Mouse (Mus musculus) embryonic facial prominence, embryonic 14.5 days (tissue): ENCODE measurements around the gene Sema7a. TPM values are rescaled to one million over a fixed set of nuclear protein-coding genes. Genes with fewer than 3 reads are reported as not detected.

Experiments
- ATAC-seq: fragments of 200-750 bp; cut with Nextera tagmentation; 2 replicates; pipeline ENCODE4 v1.8.0; 2017; ENCODE audit warnings: low read depth, moderate number of reproducible peaks, moderate TSS enrichment
- DNase-seq: peaks from one replicate; pipeline ENCODE4 v3.0.0-alpha.2; 2015; ENCODE audit warnings: low spot score
- H3K27ac ChIP-seq: fragments of 300-500 bp; sonication (generic); replicated peaks from 2 replicates; pipeline ENCODE4 v1.5.1; 2014; ENCODE audit warnings: low read depth, mild to moderate bottlenecking, low read length, moderate library complexity
- H3K27me3 ChIP-seq: fragments of 300-500 bp; sonication (generic); replicated peaks from 2 replicates; pipeline ENCODE4 v1.6.1; 2014; ENCODE audit warnings: low read length; ENCODE audit not compliant: control insufficient read depth, insufficient read depth
- H3K36me3 ChIP-seq: fragments of 300-500 bp; sonication (generic); 2 replicates; pipeline ENCODE4 v1.6.1; 2014; ENCODE audit warnings: low read length, mixed read lengths; ENCODE audit not compliant: control insufficient read depth, insufficient read depth
- H3K4me1 ChIP-seq: fragments of 300-500 bp; sonication (generic); 2 replicates; pipeline ENCODE4 v1.6.1; 2014; ENCODE audit warnings: antibody characterized with exemption, low read length; ENCODE audit not compliant: control insufficient read depth, insufficient read depth
- H3K4me2 ChIP-seq: fragments of 300-500 bp; sonication (generic); 2 replicates; pipeline ENCODE4 v1.6.1; 2014; ENCODE audit warnings: low read depth, mild to moderate bottlenecking, low read length, moderate library complexity, mixed read lengths
- H3K4me3 ChIP-seq: fragments of 300-500 bp; sonication (generic); 2 replicates; pipeline ENCODE4 v1.5.1; 2014; ENCODE audit warnings: low read depth, mild to moderate bottlenecking, low read length
- H3K9ac ChIP-seq: fragments of 300-500 bp; sonication (generic); 2 replicates; pipeline ENCODE4 v1.6.1; 2014; ENCODE audit warnings: low read depth, mild to moderate bottlenecking, low read length, moderate library complexity, mixed read lengths
- H3K9me3 ChIP-seq: fragments of 300-500 bp; sonication (generic); 2 replicates; pipeline ENCODE4 v1.6.1; 2016; ENCODE audit warnings: low read length; ENCODE audit not compliant: control insufficient read depth
- whole genome bisulfite sequencing: fragments of 180-500 bp; shearing (Covaris S2); extraction: QIAGEN DNeasy Blood & Tissue Kit; methylation state at CpG from one replicate; pipeline ENCODE4 v1.1.7; 2014; 5-methylcytosine and 5-hydroxymethylcytosine counted together
- polyA plus RNA-seq: library from polyadenylated mRNA; unstranded; fragments of >200 nt; fragmentation: Nextera tagmentation; extraction: Ambion mirVana; gene quantifications from 2 replicates; pipeline ENCODE4 v1.2.1, GENCODE M21; 2014

Gene Sema7a
- polyA plus RNA-seq, 1 experiment from 2014 or later = 1.2 TPM

- Histone ChIP-seq H3K27me3 (no peaks in the 10 kb centered on the region), H3K9me3 (no peaks in the 10 kb centered on the region), H3K4me3 (peak within 1 kb of the TSS; percentile 74), H3K36me3 (0 out of 2 replicates have a peak, but pooled peaks cover 1% of the 10 kb centered on the region), H3K4me2 (peak within 1 kb of the TSS; percentile 90), H3K9ac (peak within 1 kb of the TSS; percentile 77), H3K27ac (peak within 1 kb of the TSS; percentile 84), H3K4me1 (peaks cover 11% of the 10 kb centered on the region; the same call in 1 of the 2 replicates)
- ATAC-seq (peak; percentile 99), DNase-seq (peak; percentile 97)
- WGBS = 1% methylated on average over 47 of the region's 47 CpGs
Observed at GRCm38 (mm10) chr9:57910254-57911160, 29.4 kb upstream of the Sema7a start, which contains the start of gene Ubl7. Gene Ubl7 (plus strand): TSS chr9:57910979.

- DNase-seq = no peak
- H3K4me2 ChIP-seq = no peak overlapping the region
- H3K4me3 ChIP-seq = no peak overlapping the region
- no peak for ATAC-seq
- H3K4me1 ChIP-seq = peaks cover 11% of the 10 kb centered on the region; the same call in 1 of the 2 replicates
- H3K36me3 ChIP-seq = peaks cover 16% of the 10 kb centered on the region; the same call in 1 of the 2 replicates
- no peaks in the 10 kb centered on the region for H3K27me3 ChIP-seq
- no peaks in the 10 kb centered on the region for H3K9me3 ChIP-seq
- H3K27ac ChIP-seq = no peak overlapping the region
- 74% methylated on average over 5 of the region's 5 CpGs for WGBS
- H3K9ac ChIP-seq = no peak overlapping the region
Observed at GRCm38 (mm10) chr9:57912571-57912970, 27.3 kb upstream of the Sema7a start.

DNA sequence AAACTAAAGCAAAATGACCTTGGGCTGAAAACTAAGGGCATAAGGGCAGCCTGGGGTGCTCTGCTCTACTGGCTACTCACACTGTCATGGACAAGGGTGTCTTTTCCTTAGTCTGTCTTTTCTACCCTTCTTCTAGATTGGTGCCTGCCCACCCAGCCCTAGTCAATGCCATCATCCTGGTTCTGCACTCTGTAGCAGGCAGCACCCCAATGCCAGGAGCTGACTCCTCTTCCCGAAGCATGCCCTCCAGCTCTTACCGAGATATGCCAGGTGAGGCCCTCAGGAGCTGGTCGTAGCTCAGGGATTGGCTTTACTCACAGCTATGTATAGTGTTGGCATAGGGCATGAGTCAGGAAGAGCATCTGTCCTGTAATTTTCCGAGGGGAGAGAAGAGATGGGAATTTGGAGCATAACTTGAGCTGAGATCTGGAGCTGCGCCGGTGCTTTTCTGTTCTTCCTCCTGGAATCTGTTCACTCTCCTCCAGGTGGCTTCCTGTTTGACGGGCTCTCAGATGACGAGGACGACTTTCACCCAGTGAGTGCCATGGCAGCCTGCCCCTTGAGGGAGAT lies 18.3 kb upstream of the Sema7a start:
- H3K4me2 ChIP-seq = no peak overlapping the region
- no peaks in the 10 kb centered on the region for H3K9me3 ChIP-seq
- H3K4me3 ChIP-seq = no peak overlapping the region
- no peak for DNase-seq
- H3K27me3 ChIP-seq = no peaks in the 10 kb centered on the region
- WGBS = 94% methylated on average over 9 of the region's 9 CpGs
- H3K9ac ChIP-seq = no peak overlapping the region
- peaks cover 80% of the 10 kb centered on the region for H3K36me3 ChIP-seq
- H3K27ac ChIP-seq = no peak overlapping the region
- no peak for ATAC-seq
- H3K4me1 ChIP-seq = no peaks in the 10 kb centered on the region

DNA sequence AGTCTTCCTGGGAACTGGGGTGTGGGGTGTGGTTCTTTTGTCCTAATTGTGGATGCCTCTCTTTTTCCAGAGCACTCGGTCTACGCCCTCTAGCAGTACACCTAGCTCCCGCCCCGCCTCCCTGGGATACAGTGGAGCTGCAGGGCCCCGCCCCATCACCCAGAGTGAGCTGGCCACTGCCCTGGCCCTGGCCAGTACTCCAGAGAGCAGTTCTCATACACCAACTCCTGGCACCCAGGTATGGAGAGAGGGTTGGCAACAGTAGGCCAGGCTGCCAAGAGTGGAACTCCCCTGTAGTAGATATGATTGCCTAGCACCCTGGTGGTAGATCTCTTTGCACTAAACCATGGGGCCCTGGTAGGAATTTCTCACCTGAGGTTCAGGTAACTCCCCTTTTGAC lies 17.5 kb upstream of the Sema7a start:
- Histone ChIP-seq H3K27me3 (no peaks in the 10 kb centered on the region), H3K36me3 (peaks cover 83% of the 10 kb centered on the region), H3K27ac (no peak overlapping the region), H3K4me2 (no peak overlapping the region), H3K4me3 (no peak overlapping the region), H3K9ac (no peak overlapping the region), H3K9me3 (no peaks in the 10 kb centered on the region), H3K4me1 (no peaks in the 10 kb centered on the region)
- ATAC-seq (no peak), DNase-seq (no peak)
- 93% methylated on average over 5 of the region's 5 CpGs for WGBS

DNA sequence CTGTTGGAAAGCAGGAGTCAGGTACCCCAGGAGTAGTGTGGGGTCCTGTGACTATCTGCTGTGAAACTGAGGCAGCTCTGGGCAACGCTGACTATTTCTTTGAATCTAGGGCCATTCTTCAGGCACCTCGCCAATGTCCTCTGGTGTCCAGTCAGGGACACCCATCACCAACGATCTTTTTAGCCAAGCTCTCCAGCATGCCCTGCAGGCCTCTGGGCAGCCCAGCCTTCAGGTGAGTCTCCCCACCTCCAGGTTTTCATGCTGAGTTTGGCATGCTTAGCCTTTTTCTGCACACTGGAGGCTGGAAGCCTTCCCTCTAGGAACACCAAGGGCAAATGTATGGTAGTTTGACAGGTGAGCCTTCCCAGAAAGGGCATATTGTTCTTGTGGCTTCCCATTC lies 16.9 kb upstream of the Sema7a start:
- no peaks in the 10 kb centered on the region for H3K27me3 ChIP-seq
- H3K4me2 ChIP-seq = no peak overlapping the region
- H3K4me1 ChIP-seq = no peaks in the 10 kb centered on the region
- peaks cover 83% of the 10 kb centered on the region for H3K36me3 ChIP-seq
- DNase-seq = no peak
- WGBS = 89% methylated on average over 3 of the region's 3 CpGs
- no peaks in the 10 kb centered on the region for H3K9me3 ChIP-seq
- H3K27ac ChIP-seq = no peak overlapping the region
- no peak overlapping the region for H3K4me3 ChIP-seq
- no peak overlapping the region for H3K9ac ChIP-seq
- ATAC-seq = no peak

- H3K9ac ChIP-seq = no peak overlapping the region
- H3K27me3 ChIP-seq = no peaks in the 10 kb centered on the region
- DNase-seq (no peak), ATAC-seq (no peak)
- H3K36me3 ChIP-seq = peaks cover 42% of the 10 kb centered on the region
- H3K4me2 ChIP-seq = no peak overlapping the region
- no peaks in the 10 kb centered on the region; the same call in 1 of the 2 replicates for H3K4me1 ChIP-seq
- 85% methylated on average over 5 of the region's 5 CpGs for WGBS
- no peaks in the 10 kb centered on the region for H3K9me3 ChIP-seq
- H3K4me3 ChIP-seq = no peak overlapping the region
- H3K27ac ChIP-seq = no peak overlapping the region
Observed at GRCm38 (mm10) chr9:57931166-57931767, 8.6 kb upstream of the Sema7a start.

DNA sequence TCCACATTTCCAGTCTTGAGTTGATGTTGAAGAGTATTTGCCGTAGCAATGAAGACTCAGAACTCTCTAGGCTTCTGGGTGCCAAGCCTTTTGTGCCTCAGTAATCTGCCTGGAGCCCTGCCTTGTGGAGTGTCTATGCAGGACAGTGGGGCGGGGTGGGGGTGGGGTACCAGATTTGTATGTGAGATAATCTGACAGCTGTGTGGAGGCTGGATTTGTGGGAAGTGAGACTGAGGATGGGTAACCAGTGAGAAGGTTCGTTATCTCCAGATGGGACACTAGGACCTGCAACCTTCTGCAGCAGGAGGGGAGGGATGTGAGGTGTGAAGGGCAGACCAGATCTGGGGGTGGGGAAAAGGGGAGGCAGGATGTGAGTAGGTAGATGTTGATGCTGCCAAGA lies 7.7 kb upstream of the Sema7a start:
- H3K4me1 ChIP-seq = no peaks in the 10 kb centered on the region; the same call in 1 of the 2 replicates
- ATAC-seq (no peak), DNase-seq (no peak)
- peaks cover 33% of the 10 kb centered on the region for H3K36me3 ChIP-seq
- H3K27ac ChIP-seq = no peak overlapping the region
- no peaks in the 10 kb centered on the region for H3K9me3 ChIP-seq
- H3K9ac ChIP-seq = no peak overlapping the region
- no peak overlapping the region for H3K4me3 ChIP-seq
- 64% methylated on average over 3 of the region's 3 CpGs for WGBS
- no peaks in the 10 kb centered on the region for H3K27me3 ChIP-seq
- no peak overlapping the region for H3K4me2 ChIP-seq

- H3K4me2 ChIP-seq = no peak overlapping the region
- H3K27ac ChIP-seq = no peak overlapping the region
- H3K9ac ChIP-seq = no peak overlapping the region
- ATAC-seq (no peak), DNase-seq (no peak)
- 80% methylated on average over 5 of the region's 6 CpGs for WGBS
- H3K27me3 ChIP-seq = no peaks in the 10 kb centered on the region
- H3K4me3 ChIP-seq = no peak overlapping the region
- H3K4me1 ChIP-seq = no peaks in the 10 kb centered on the region; the same call in 1 of the 2 replicates
- no peaks in the 10 kb centered on the region for H3K9me3 ChIP-seq
- H3K36me3 ChIP-seq = peaks cover 25% of the 10 kb centered on the region
Observed at GRCm38 (mm10) chr9:57932831-57933602, 6.9 kb upstream of the Sema7a start.
